Mouse (Mus musculus): ENCODE measurements at regions not wholly inside any gene's neighbourhood (a gene's known extent, or its start where the extent isn't known, plus 50 kb on each side); places are given as distances from the start of the nearest gene placed in this dataset.

DNA sequence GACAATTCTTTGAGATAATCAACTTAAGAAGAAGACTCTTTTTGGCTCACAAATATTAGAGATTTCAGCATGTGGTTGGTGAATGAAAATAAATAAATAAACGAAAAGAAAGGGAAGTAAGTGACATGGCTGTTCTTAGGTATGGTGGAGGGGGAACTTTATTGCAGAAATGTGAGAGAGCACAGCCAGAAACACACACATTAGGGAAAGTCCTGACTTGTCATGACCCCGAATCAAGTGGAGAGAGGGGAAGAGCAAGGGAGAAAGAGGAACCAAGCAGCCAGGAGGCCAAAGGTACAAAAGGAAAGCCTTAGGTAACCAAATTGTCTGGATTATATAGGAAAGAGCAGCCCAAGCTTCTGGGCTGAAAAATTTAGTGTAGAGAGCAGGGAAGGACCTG lies 1172.7 kb downstream of the D3Ertd751e start:
- no peak for DNase-seq (ENCODE audit: low read depth, low spot score)

DNA sequence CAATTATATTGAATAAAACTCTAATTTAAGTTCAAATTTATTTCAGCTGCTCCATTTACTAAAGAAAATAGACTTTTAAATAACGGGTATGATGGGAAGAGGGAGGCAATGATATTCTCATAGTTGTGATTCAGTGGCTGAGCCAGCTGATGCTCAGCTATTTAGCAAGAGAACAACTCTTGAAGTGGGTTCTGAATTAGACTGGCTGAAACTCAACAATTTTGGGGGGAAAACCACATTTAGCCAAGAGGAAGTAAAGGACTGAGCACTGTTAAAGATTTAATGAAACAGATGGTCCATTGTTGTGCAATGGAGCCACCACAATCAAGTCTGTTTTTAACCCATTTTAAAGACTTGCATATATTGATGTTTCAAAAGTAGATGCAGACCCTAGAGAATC lies 1193.0 kb downstream of the D3Ertd751e start:
- DNase-seq (ENCODE audit: low read depth, low spot score), result no peak

DNA sequence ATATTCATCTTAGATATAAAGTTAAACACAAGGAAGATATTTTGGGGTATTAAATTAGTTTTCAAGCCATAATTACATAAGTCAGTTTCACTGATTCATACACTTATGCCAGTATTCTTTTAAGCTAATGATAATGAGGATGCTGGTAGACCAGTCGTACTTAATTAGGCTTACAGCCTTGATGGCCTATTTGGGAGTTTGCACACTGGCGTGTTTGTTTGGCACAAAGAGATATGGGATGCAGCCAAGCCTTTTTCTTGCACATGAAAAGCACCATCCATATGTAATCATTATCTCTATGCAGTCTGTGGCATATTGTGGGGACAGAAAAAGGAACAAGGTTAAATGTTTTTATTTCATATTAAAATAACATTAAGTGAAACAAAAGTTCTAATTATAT lies 1234.7 kb downstream of the D3Ertd751e start:
- DNase-seq (ENCODE audit: low read depth, low spot score), result no peak
